Mouse (Mus musculus): ENCODE measurements around the gene Slc25a3. TPM values are rescaled to one million over a fixed set of nuclear protein-coding genes. Genes with fewer than 3 reads are reported as not detected.

Slc25a3 gene
- polyA plus RNA-seq, 1 experiment from 2014 or later: 504 TPM

- DNase-seq (ENCODE audit: low spot score): no peak
- H3K9me3 ChIP-seq (ENCODE audit: control insufficient read depth, low read length): no peaks in the 10 kb centered on the region
- H3K4me1 ChIP-seq (replicated peaks; ENCODE audit: control insufficient read depth, insufficient read depth, low read length): no peaks in the 10 kb centered on the region
- 43% methylated on average over 12 of the region's 12 CpGs for WGBS
- no peaks in the 10 kb centered on the region for H3K27me3 ChIP-seq (replicated peaks; ENCODE audit: control insufficient read depth, insufficient read depth, low read length)
- H3K4me3 ChIP-seq (ENCODE audit: low read depth, low read length): peak overlapping the region; percentile 96
- H3K9ac ChIP-seq (ENCODE audit: low read depth, low read length): peak overlapping the region; percentile 83
- H3K27ac ChIP-seq (ENCODE audit: low read depth, low read length): no peak overlapping the region
- H3K36me3 ChIP-seq (ENCODE audit: control insufficient read depth, insufficient read depth, low read length): peaks cover 5% of the 10 kb centered on the region; the same call in 1 of the 2 replicates
- H3K4me2 ChIP-seq: peak overlapping the region; percentile 91
- ATAC-seq (replicated peaks; ENCODE audit: low FRiP score): no peak
Measured at GRCm38 (mm10) chr10:91083393-91083927, 40.4 kb downstream of the Slc25a3 start.

GRCm38 (mm10) chr10:91082550-91083392 lies 41.1 kb downstream of the Slc25a3 start, which contains the start of the genes Apaf1 and Ikbip:
TSS of gene Apaf1 (minus strand) at chr10:91082770.
TSS of gene Ikbip (plus strand) at chr10:91082940.
- H3K4me2 ChIP-seq: peak within 1 kb of the TSS; percentile 91
- H3K27ac ChIP-seq (ENCODE audit: low read depth, low read length): peak within 1 kb of the TSS; percentile 88
- H3K9me3 ChIP-seq (ENCODE audit: control insufficient read depth, low read length): no peaks in the 10 kb centered on the region
- peak within 1 kb of the TSS; percentile 96 for H3K4me3 ChIP-seq (ENCODE audit: low read depth, low read length)
- ATAC-seq (replicated peaks; ENCODE audit: low FRiP score) (peak; percentile 91), DNase-seq (ENCODE audit: low spot score) (peak; percentile 100)
- under 1% methylated on average over 85 of the region's 87 CpGs for WGBS
- no peaks in the 10 kb centered on the region for H3K27me3 ChIP-seq (replicated peaks; ENCODE audit: control insufficient read depth, insufficient read depth, low read length)
- peaks cover 5% of the 10 kb centered on the region; the same call in 1 of the 2 replicates for H3K36me3 ChIP-seq (ENCODE audit: control insufficient read depth, insufficient read depth, low read length)
- H3K9ac ChIP-seq (ENCODE audit: low read depth, low read length): peak within 1 kb of the TSS; percentile 86
- no peaks in the 10 kb centered on the region for H3K4me1 ChIP-seq (replicated peaks; ENCODE audit: control insufficient read depth, insufficient read depth, low read length)

GRCm38 (mm10) chr10:91081959-91082507 lies 41.8 kb downstream of the Slc25a3 start:
- Histone ChIP-seq H3K4me1 (replicated peaks; ENCODE audit: control insufficient read depth, insufficient read depth, low read length) (no peaks in the 10 kb centered on the region), H3K9ac (ENCODE audit: low read depth, low read length) (peak overlapping the region; percentile 86), H3K27me3 (replicated peaks; ENCODE audit: control insufficient read depth, insufficient read depth, low read length) (no peaks in the 10 kb centered on the region), H3K27ac (ENCODE audit: low read depth, low read length) (peak overlapping the region; percentile 88), H3K36me3 (ENCODE audit: control insufficient read depth, insufficient read depth, low read length) (peaks cover 8% of the 10 kb centered on the region; the same call in 1 of the 2 replicates), H3K4me2 (peak overlapping the region; percentile 78), H3K9me3 (ENCODE audit: control insufficient read depth, low read length) (no peaks in the 10 kb centered on the region), H3K4me3 (ENCODE audit: low read depth, low read length) (peak overlapping the region; percentile 96)
- WGBS: under 1% methylated on average over 27 of the region's 27 CpGs
- ATAC-seq (replicated peaks; ENCODE audit: low FRiP score): peak; percentile 53
- DNase-seq (ENCODE audit: low spot score): no peak

- Histone ChIP-seq H3K4me2 (peak overlapping the region; percentile 37; the same call in 1 of the 2 replicates), H3K36me3 (ENCODE audit: control insufficient read depth, insufficient read depth, low read length) (peaks cover 10% of the 10 kb centered on the region; the same call in 1 of the 2 replicates), H3K9ac (ENCODE audit: low read depth, low read length) (no peak overlapping the region), H3K27ac (ENCODE audit: low read depth, low read length) (no peak overlapping the region), H3K4me3 (ENCODE audit: low read depth, low read length) (0 out of 2 replicates have a peak overlapping the region, but pooled peaks have one; percentile 12), H3K4me1 (replicated peaks; ENCODE audit: control insufficient read depth, insufficient read depth, low read length) (no peaks in the 10 kb centered on the region), H3K9me3 (ENCODE audit: control insufficient read depth, low read length) (no peaks in the 10 kb centered on the region), H3K27me3 (replicated peaks; ENCODE audit: control insufficient read depth, insufficient read depth, low read length) (no peaks in the 10 kb centered on the region)
- ATAC-seq (replicated peaks; ENCODE audit: low FRiP score): no peak
- WGBS: 74% methylated on average over 5 of the region's 5 CpGs
- DNase-seq (ENCODE audit: low spot score): no peak
Measured at GRCm38 (mm10) chr10:91080540-91080939, 43.3 kb downstream of the Slc25a3 start.

- H3K4me3 ChIP-seq (ENCODE audit: low read depth, low read length): no peak overlapping the region
- no peak overlapping the region for H3K27ac ChIP-seq (ENCODE audit: low read depth, low read length)
- 73% methylated on average over 2 of the region's 2 CpGs for WGBS
- DNase-seq (ENCODE audit: low spot score) (no peak), ATAC-seq (replicated peaks; ENCODE audit: low FRiP score) (no peak)
- H3K9me3 ChIP-seq (ENCODE audit: control insufficient read depth, low read length): no peaks in the 10 kb centered on the region
- H3K27me3 ChIP-seq (replicated peaks; ENCODE audit: control insufficient read depth, insufficient read depth, low read length): no peaks in the 10 kb centered on the region
- no peak overlapping the region for H3K9ac ChIP-seq (ENCODE audit: low read depth, low read length)
- H3K4me2 ChIP-seq: no peak overlapping the region
- H3K4me1 ChIP-seq (replicated peaks; ENCODE audit: control insufficient read depth, insufficient read depth, low read length): no peaks in the 10 kb centered on the region
- H3K36me3 ChIP-seq (ENCODE audit: control insufficient read depth, insufficient read depth, low read length): peaks cover 10% of the 10 kb centered on the region; the same call in 1 of the 2 replicates
Measured at GRCm38 (mm10) chr10:91076667-91077066, 47.2 kb downstream of the Slc25a3 start.

- Histone ChIP-seq H3K36me3 (ENCODE audit: control insufficient read depth, insufficient read depth, low read length) (peaks cover 7% of the 10 kb centered on the region; the same call in 1 of the 2 replicates), H3K9me3 (ENCODE audit: control insufficient read depth, low read length) (no peaks in the 10 kb centered on the region), H3K27ac (ENCODE audit: low read depth, low read length) (no peak overlapping the region), H3K4me1 (replicated peaks; ENCODE audit: control insufficient read depth, insufficient read depth, low read length) (no peaks in the 10 kb centered on the region), H3K9ac (ENCODE audit: low read depth, low read length) (no peak overlapping the region), H3K4me3 (ENCODE audit: low read depth, low read length) (no peak overlapping the region), H3K4me2 (no peak overlapping the region), H3K27me3 (replicated peaks; ENCODE audit: control insufficient read depth, insufficient read depth, low read length) (no peaks in the 10 kb centered on the region)
- DNase-seq (ENCODE audit: low spot score) (no peak), ATAC-seq (replicated peaks; ENCODE audit: low FRiP score) (no peak)
- WGBS: 91% methylated on average over 3 of the region's 3 CpGs
Measured at GRCm38 (mm10) chr10:91073345-91073744, 50.5 kb downstream of the Slc25a3 start.

- Histone ChIP-seq H3K4me2 (no peak overlapping the region), H3K9ac (ENCODE audit: low read depth, low read length) (no peak overlapping the region), H3K4me3 (ENCODE audit: low read depth, low read length) (no peak overlapping the region)
Measured at GRCm38 (mm10) chr10:91071768-91072167, 52.1 kb downstream of the Slc25a3 start.

More at GRCm38 (mm10) chr10:91071768-91072167, 52.1 kb downstream of the Slc25a3 start:
- no peaks in the 10 kb centered on the region for H3K9me3 ChIP-seq (ENCODE audit: control insufficient read depth, low read length)
- ATAC-seq (replicated peaks; ENCODE audit: low FRiP score) (no peak), DNase-seq (ENCODE audit: low spot score) (no peak)
- WGBS: 76% methylated on average over 1 of the region's 1 CpGs
- H3K36me3 ChIP-seq (ENCODE audit: control insufficient read depth, insufficient read depth, low read length): peaks cover 4% of the 10 kb centered on the region; the same call in 1 of the 2 replicates
- no peaks in the 10 kb centered on the region for H3K27me3 ChIP-seq (replicated peaks; ENCODE audit: control insufficient read depth, insufficient read depth, low read length)
- H3K27ac ChIP-seq (ENCODE audit: low read depth, low read length): no peak overlapping the region
- no peaks in the 10 kb centered on the region for H3K4me1 ChIP-seq (replicated peaks; ENCODE audit: control insufficient read depth, insufficient read depth, low read length)

All from liver, embryonic 11.5 days (tissue).